21 mouse cellular contexts compared by ENCODE assay signal in the genomic region with DNA sequence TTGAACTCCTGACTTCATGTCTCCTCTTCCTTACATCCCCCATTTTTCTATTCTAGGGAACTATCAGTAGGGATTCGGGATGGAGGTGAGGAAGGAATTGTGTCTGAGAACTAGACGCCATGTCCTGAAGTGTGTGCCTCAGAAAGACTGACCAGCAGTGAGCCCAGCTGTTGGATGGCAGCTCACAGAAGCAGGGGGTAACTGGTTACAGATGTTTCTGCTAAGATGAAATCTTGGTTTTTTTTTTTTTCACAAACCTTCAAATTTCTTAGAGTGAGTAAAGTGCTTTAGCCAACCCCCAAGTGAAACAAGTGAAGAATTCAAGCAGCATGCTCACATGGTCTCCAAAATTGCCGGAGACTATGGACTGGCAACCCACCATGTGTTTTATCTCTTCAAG.
DNase-seq lines count a peak whose midpoint lies in the region; ATAC-seq lines count a peak whose summit lies in the region.
"Had no signal": no experiment of that assay in that cellular context is flagged by ENCODE, and none has a peak within 500 bp of the region (broad histone marks: within the 10 kb centered on the region; RNA-seq: fewer than 3 reads in every experiment).

No protein-coding gene starts in this region.

- H3K4me2 ChIP-seq in midbrain, embryonic 11.5 days = no peak overlapping the region
- H3K4me2 ChIP-seq in midbrain, embryonic 15.5 days = no peak overlapping the region
- H3K4me2 ChIP-seq: embryonic facial prominence, embryonic 12.5 days; forebrain, embryonic 13.5 days; forebrain, embryonic 15.5 days had no signal

- no peak for ATAC-seq in midbrain, embryonic 11.5 days (ENCODE audit: low FRiP score)
- no peak for ATAC-seq in midbrain, embryonic 15.5 days (replicated peaks)
- ATAC-seq: forebrain, embryonic 13.5 days; forebrain, embryonic 15.5 days; forebrain, postnatal 0 days had no signal

- H3K9ac ChIP-seq in midbrain, embryonic 11.5 days (ENCODE audit: low read length) = no peak overlapping the region
- no peak overlapping the region for H3K9ac ChIP-seq in midbrain, embryonic 15.5 days
- H3K9ac ChIP-seq: embryonic facial prominence, embryonic 12.5 days; forebrain, embryonic 13.5 days; forebrain, embryonic 15.5 days; forebrain, postnatal 0 days had no signal

- WGBS in midbrain, embryonic 11.5 days = 80% methylated on average over 3 of the region's 3 CpGs
- 95% methylated on average over 3 of the region's 3 CpGs for WGBS in midbrain, embryonic 15.5 days
- WGBS in embryonic facial prominence, embryonic 10.5 days = 63% methylated on average over 3 of the region's 3 CpGs

- DNase-seq in midbrain, embryonic 11.5 days (ENCODE audit: low spot score, missing footprints) = peak; percentile 82
- peak; percentile 26 for DNase-seq in embryonic facial prominence, embryonic 10.5 days (ENCODE audit: low spot score)
- DNase-seq in forelimb bud, embryonic 11.5 days (ENCODE audit: low read depth, low spot score) = peak; percentile 16
- DNase-seq in frontal cortex, postnatal 14 days (ENCODE audit: low spot score in 2 of 2) = no peak
- DNase-seq in layer of hippocampus, postnatal 36 days = no peak
- DNase-seq in ovary, adult 18-20 months (ENCODE audit: low spot score) = no peak
- DNase-seq: adrenal gland, adult 2 months; adrenal gland, postnatal 10 days; adrenal gland, postnatal 25 days; cerebellum, adult 11-12 months; cerebellum, adult 2 months; cerebellum, adult 9-10 months; cerebellum, postnatal 10 days; cerebellum, postnatal 25 days; forebrain, postnatal 0 days had no signal

- peaks cover 2% of the 10 kb centered on the region for H3K4me1 ChIP-seq in midbrain, embryonic 11.5 days (ENCODE audit: control insufficient read depth, insufficient read depth, low read length)
- H3K4me1 ChIP-seq in midbrain, embryonic 15.5 days = peaks cover under 1% of the 10 kb centered on the region; the same call in 1 of the 2 replicates
- H3K4me1 ChIP-seq in embryonic facial prominence, embryonic 10.5 days = peaks cover 24% of the 10 kb centered on the region

- no peak overlapping the region for H3K27ac ChIP-seq in midbrain, embryonic 11.5 days (ENCODE audit: low read depth, low read length)
- no peak overlapping the region for H3K27ac ChIP-seq in midbrain, embryonic 15.5 days
- H3K27ac ChIP-seq in embryonic facial prominence, embryonic 10.5 days (replicated peaks) = no peak overlapping the region
- H3K27ac ChIP-seq: embryonic facial prominence, embryonic 12.5 days; forebrain, embryonic 13.5 days; forebrain, embryonic 15.5 days had no signal

- H3K9me3 ChIP-seq in midbrain, embryonic 11.5 days (ENCODE audit: control insufficient read depth, low read length) = no peaks in the 10 kb centered on the region
- no peaks in the 10 kb centered on the region for H3K9me3 ChIP-seq in midbrain, embryonic 15.5 days
- H3K9me3 ChIP-seq in embryonic facial prominence, embryonic 10.5 days = no peaks in the 10 kb centered on the region
- H3K9me3 ChIP-seq: embryonic facial prominence, embryonic 12.5 days; forebrain, embryonic 13.5 days; forebrain, embryonic 15.5 days had no signal

- H3K27me3 ChIP-seq in midbrain, embryonic 11.5 days (ENCODE audit: control insufficient read depth, insufficient read depth, low read length) = no peaks in the 10 kb centered on the region
- no peaks in the 10 kb centered on the region; the same call in 1 of the 2 replicates for H3K27me3 ChIP-seq in midbrain, embryonic 15.5 days (replicated peaks)
- H3K27me3 ChIP-seq in embryonic facial prominence, embryonic 10.5 days (replicated peaks; ENCODE audit: low read depth, poor library complexity, severe bottlenecking) = no peaks in the 10 kb centered on the region
- H3K27me3 ChIP-seq: CH12.LX; embryonic facial prominence, embryonic 12.5 days; forebrain, embryonic 13.5 days; forebrain, embryonic 15.5 days had no signal

- H3K36me3 ChIP-seq in midbrain, embryonic 11.5 days (ENCODE audit: control insufficient read depth, insufficient read depth, low read length) = no peaks in the 10 kb centered on the region
- no peaks in the 10 kb centered on the region for H3K36me3 ChIP-seq in midbrain, embryonic 15.5 days (replicated peaks)
- no peaks in the 10 kb centered on the region for H3K36me3 ChIP-seq in embryonic facial prominence, embryonic 10.5 days (replicated peaks)
- H3K36me3 ChIP-seq: embryonic facial prominence, embryonic 12.5 days; forebrain, embryonic 15.5 days; G1E had no signal

- H3K4me3 ChIP-seq in midbrain, embryonic 11.5 days (ENCODE audit: low read depth, low read length) = no peak overlapping the region
- H3K4me3 ChIP-seq in midbrain, embryonic 15.5 days = no peak overlapping the region
- H3K4me3 ChIP-seq in embryonic facial prominence, embryonic 10.5 days = no peak overlapping the region
- H3K4me3 ChIP-seq: embryonic facial prominence, embryonic 12.5 days; forebrain, embryonic 13.5 days; forebrain, embryonic 15.5 days had no signal

Comparison
In these comparisons a context has a peak if more than half of its experiments do, and no peak if none do; other contexts are left out.
1. DNase-seq: peak in midbrain, embryonic 11.5 days (single experiment), embryonic facial prominence, embryonic 10.5 days (single experiment) and forelimb bud, embryonic 11.5 days (single experiment); none in frontal cortex, postnatal 14 days (0 of 2), layer of hippocampus, postnatal 36 days (0 of 2) and ovary, adult 18-20 months (single experiment).